Mouse (Mus musculus) megakaryocyte, adult 5-6 weeks (primary cell): Measurements from ENCODE around the gene Smim20. TPM values are rescaled to one million over a fixed set of nuclear protein-coding genes. Genes with fewer than 3 reads are reported as not detected.

Source experiments
- ATAC-seq: 2 replicates; pipeline ENCODE4 v1.8.0; 2016; ENCODE audit warnings: mild to moderate bottlenecking, inconsistent platforms; ENCODE audit not compliant: poor library complexity, severe bottlenecking
- total RNA-seq, 2 experiments: library from RNA; stranded (forward) in 1 of 2; stranded (reverse) in 1 of 2; fragments of 153-499, 151-499 nt in 1 of 2; fragments of 221-1000, 200-1000 nt in 1 of 2; gene quantifications; 2 replicates each; pipeline versions ENCODE4 v1.2.3 to v1.2.4; 2015 to 2017

The Smim20 gene
- total RNA-seq, 2 experiments from 2014 or later, result 55.5 to 71.7 TPM

DNA sequence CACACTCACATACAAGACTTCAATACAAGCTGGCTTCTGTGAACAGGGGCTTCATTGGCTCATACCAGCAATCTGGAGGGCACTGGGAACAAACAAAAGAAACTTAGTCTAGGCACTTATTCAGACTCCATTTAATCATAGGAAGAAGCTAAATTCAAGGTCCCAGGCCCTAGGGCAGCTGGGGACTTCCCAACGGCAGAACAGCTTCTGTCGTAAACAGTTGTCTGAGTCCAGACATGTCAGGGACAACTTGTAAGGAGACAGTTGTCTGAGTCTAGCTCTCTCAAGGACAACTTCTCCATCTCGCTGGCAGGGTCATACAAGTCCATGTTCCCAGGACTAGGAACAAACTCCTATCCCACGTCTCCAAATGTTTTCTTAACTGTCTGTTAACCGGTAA, 2.8 kb upstream of the Smim20 start:
- no peak for ATAC-seq

DNA sequence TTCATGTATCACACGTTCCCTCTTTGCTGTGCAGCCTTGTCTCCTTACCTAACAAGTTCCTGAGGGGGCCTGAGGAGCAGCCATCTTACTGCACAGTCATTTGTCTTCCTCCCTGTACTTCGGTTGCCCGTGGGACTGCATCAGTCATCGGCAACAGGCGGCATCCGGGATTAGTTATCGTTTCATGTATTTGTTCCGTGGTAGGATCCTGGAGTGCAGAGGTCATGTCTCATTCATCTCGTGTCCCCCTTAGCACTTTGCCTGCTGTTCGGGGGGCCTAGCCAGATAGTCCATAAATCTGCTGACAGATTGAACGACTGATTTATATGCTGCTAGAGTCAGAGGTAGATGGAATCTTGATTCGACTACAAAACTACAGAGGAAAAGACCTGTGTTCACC, 1.1 kb upstream of the Smim20 start:
- ATAC-seq, result no peak

DNA sequence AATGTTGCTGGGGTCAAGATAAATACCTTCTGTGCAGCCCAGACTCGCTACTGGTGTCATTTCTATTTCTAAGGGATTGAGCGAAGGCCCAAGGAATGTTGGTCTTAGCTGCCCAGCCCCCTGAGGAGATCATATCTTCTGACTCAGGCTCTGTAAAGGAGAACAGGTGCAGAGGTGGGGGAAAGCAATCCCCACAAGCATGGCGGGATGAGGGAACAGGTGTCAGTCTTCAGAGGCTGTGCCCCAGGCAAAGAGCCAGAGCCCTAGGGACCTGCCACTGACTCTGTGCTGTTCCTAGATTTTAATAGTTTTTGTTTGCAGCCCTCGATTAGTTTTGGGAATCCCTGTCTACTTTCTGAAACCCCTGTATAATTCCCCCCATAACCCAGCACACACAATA, 702 bp upstream of the Smim20 start:
- no peak for ATAC-seq

DNA sequence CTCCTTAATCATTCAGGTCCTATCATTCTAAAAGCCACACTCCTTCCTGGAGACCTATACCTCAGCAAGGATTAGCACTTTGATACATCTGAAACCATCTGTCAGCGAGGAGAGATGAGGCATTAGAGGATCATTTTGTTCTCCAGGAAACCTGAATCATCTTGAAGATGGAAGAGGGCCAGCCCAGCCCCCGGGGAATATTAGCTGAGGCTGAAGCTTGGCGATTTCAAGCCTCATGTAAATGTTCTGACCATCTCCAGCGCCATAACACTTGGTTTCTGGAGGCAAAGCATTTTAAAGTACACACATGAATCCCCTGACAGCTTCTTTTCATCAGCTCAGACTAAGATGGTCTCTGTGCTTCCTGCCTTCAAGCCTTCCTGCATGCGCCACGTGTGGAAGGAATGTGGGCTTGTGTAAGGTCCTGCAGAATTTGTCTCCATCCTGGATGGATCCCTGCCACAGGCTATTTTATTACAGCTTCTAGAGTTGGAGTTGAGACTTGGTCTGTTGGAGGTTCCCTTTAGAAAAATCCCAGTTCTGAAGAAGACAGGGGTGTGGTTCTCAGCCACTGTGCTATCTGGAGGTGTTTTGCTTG, 1.3 kb downstream of the Smim20 start:
- no peak for ATAC-seq

DNA sequence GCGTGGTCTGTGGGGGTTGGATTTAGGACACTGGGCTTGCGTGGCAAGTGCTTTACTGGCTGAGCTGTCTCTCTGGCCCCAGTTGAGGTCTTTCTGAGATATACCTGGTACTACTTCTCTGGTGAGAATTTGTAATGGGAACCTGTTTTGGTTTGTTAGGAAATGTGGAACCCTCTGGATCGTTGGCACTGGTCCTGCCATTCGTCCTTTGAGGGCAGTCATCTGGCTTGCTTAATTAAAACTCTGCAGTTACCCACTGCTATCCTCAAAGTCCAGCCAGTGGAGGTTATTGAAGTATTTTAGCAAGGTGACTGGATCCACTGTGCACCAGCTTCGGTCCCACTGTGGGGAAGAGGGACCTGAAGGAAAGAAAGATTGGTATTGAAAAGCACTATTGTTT, 2.9 kb downstream of the Smim20 start:
- no peak for ATAC-seq

DNA sequence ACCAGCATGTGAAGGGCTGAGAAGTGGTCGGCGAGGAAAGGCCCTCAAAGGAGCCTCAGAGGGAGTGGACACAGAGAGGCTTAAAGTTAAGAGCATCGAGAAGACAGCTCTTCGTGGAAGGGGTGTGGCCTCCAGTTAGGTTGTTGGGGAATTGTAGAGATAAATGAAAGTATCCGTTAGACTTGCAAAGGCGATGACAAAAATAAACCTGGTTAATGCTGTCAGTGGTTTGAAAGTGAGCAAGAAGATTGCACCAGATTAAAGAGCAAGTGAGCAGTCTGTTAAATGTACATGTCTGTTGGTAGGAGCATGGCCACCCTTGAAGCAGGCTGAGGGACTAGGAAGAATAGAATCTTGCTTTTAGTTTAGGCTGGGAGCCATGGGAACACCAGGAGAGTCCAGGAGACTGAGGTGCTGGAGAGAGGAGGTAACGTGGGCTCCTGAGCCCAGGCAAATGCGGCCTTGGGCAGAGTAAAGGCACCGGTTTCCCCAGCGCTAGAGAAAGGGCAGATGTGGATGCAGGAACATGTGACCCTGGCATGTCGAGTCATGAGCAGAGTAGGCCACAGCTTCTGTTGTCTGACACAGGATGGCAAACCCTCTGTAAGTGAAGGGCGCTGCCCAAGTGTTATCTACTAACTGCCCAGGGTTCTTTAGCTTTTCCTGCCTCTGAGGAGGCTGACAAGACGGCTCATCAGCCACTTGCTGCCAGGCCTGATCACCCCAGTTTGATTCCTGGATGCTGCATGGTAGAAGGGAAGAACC, 4.2 kb downstream of the Smim20 start:
- ATAC-seq, result no peak

DNA sequence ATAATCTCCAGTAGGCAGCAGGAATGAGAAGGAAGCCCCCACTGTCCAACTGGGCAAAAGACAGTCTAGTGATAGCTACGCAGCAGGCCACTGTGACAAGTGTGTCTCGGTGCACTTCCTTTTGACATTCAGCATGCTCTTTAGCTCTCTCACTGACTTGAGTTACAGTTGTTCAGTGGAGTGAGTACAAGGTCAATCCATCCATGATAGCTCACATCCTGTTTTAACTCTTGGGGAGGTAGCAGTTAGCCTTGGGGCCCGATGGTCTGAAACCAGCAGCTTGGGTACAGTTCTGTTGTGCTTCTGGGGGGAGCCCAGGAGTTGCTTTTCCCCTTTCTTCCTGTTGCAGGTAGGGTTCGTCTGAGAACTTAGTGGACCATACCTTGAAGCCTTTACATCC, 5.7 kb downstream of the Smim20 start:
- no peak for ATAC-seq

DNA sequence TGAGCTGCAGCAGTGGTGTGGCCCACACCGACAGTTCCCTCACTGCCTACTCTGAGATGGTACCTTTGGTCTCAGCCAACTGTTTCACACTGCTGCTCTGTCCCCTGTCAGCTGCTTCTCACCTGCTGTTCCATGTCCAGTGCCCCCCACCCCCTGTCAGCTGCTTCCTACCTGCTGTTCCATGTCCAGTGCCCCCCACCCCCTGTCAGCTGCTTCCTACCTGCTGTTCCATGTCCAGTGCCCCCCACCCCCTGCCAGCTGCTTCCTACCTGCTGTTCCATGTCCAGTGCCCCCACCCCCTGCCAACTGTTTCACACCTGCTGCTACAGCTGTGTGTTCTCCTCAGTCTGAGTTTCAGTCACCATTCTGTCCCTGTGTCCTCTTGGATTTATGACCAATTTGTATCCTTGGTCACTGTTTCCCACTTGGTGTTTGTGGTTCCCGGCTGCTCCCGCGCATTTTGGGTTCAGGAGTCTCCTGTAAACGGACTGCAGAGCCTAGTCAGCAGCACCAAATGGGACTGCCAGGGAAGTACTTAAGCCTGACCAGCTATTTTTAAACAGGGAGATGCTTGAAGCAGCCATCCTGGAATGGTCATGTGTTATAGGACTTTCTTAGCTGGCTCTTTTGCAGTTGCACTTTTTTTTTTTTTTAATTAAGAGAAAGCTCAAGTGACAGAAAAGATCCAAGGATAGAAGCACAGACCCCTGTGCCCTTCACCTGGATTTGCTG, 7.0 kb downstream of the Smim20 start:
- no peak for ATAC-seq

DNA sequence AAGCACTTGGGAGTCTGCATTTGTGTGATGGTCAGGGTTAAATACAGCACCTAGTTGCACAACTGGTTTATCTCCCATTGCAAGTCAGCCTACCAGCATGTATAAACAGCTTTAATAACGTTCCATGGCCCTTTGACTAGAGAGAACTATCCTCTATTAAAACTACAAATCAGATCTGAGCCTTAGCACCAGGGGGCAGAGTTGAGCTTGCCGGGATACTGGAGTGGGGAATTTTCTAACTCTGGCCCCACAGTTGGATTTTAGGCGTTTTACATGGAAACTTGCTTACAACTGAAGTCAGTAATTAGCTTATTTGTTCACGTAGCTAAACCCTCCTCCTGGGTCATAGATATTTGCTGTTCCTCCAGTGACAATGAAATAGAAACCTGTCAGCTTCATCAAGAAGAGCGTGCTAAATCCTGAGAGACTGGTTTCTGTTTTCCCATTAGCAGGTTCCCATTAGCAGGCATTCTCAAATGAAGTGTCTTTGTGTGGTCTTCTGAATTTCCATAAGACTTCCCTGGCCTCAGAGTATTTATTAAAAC, 8.0 kb downstream of the Smim20 start:
- ATAC-seq, result no peak

DNA sequence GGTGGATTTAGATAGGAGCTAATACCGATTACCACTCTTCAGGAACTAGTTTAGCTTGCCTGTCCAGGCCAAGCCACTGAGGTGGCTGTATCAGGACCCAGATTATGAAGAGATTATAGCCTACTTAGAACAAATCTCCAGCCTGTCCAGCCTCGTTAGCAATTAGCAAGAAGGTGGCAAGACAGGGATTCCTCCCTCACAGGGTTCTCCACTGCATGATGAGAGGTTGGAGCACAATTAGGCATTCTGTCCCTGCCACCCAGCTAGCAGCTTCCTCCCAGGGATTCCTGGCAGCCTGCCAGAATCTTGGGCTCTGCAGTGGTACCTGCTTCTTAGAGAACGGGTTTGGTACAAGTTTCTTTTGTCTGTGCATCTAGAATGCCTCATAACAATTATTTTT, 8.5 kb downstream of the Smim20 start:
- no peak for ATAC-seq

DNA sequence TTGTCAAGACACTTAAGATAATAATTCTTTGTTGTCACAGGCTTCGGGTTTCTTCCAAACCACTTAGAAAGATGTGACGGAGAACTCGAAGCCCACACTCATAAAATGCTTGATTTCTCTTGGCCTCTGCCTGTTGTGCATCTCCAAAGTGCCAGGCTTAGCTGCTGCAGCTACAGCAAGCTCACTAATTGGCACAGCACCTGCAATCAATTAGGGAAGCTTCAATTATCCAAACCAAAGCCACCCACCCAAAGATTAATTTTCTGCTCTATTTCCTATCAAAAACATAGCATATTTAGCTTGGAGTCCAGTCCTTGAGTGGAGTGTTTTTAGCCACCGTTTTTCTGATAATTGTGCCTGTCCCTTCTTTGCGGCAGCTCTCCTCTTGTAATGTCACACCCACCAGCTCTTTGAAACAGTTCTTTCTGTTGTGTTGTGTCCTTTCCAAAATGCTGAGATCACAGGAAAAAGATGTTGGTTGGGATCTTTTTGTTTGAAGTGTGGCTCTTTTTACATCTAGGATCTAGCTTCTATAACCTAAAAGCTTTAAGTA, 9.7 kb downstream of the Smim20 start:
- ATAC-seq, result no peak

DNA sequence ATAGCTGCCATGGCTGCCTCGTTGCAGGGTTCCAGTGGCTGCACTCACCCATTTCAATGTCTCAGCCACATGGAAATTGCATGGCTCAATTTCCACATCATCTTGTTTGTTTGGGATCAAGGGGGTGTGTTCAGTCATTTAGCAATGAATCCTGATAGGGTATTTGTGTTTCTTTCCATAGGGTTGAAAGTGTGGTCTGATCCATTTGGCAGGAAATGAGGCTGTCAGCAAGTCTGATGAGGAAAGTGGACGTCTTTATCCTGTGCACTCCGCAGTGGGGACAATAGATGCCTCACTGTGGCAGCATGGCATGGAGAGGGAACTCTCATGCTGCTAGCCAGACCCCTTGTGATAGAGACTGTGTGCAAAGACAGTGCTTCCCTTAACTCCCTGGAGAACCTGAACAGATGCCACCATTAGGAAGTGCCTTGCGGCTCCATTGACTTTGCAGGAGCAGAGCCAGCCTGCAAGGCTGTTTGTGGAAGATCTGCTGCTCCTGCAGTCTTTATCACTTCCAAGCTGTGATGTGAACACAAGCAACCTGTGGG, 10.9 kb downstream of the Smim20 start:
- no peak for ATAC-seq

DNA sequence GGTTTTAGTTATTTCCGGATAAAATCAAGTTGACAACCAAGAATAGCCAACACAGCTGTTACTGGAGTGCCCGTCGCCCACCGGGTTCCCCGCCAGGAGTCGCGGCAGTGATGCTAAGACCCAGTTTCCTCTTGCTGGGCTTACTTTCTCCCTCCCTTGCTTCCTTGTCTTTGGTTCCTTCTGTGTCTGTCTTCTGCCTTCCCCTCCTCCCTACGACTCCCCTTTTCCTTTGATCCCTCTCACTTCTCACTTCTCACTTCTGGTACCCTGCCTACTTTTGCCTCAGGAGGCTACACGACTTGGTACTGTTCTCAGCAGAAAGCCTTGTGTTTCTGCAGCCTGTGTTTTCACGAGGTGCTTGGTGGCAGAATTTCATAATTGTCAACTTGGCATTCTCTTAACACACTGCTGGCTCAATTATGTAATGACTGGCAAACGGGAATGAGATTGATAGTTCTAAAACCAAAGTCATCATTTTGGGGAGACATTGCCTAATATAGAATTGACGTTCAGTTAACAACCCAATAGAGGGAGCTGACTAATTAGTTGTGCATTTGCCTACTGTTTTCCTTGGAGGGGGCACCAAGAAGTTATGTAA, 12.4 kb downstream of the Smim20 start:
- ATAC-seq, result peak; percentile 48

DNA sequence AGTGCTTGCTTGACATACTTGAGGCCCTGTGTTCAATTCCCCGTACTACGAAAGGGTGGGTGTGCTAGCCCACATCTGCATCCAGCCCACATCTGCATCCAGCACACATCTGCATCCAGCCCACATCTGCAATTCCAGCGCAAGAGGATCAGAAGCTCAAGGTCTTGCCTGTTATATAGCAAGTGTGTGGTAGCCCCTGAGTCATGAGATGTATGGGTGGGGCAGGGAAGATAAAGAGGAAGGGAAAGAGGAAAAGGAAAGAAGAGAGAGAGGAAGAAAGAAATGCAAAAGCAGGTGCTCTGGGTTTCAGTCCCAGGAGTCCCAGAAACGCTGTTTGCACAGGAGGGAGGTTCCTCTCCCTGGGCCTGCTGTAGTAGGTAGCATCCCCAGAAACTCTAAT, 15.6 kb downstream of the Smim20 start:
- ATAC-seq, result peak; percentile 52

DNA sequence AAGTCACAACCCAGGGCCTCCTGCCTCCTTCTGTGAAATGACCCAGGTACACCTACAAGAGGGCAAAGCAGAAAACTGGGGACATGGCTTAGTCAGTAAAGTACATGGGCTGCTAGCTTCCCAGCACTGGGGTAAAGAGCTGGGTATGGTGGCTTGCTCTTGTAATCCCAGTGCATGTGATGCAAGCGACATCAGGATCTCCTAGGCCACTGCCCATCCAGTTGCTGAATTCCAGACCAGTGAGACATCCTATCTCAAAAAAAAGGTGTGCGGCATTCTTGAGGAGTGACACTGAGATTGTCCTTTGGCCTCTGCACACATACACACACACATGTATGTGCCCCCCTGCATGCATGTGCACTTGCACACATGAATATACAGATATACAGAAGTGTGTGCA, 19.5 kb downstream of the Smim20 start:
- ATAC-seq, result no peak

DNA sequence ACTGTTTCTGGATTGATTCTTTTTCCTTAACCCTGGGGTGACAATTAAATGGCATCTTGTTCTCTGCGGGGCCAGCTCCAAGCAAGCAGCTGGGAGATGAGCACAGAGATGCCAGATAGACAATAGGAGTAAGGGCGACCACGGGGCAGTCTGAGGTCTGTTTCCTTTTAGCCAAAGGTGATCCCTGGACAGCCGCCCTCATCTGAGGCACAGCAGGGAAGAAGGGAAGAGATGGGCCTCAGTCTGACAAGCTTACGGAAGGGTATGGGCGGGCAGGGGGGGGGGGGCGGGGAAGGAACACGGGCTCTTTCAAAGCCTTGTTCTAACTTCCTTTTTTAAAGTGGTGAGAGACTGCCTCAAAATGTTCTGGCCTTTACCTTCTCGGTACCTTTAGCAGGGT, 22.6 kb downstream of the Smim20 start:
- peak; percentile 47; the same call in 1 of the 2 replicates for ATAC-seq

DNA sequence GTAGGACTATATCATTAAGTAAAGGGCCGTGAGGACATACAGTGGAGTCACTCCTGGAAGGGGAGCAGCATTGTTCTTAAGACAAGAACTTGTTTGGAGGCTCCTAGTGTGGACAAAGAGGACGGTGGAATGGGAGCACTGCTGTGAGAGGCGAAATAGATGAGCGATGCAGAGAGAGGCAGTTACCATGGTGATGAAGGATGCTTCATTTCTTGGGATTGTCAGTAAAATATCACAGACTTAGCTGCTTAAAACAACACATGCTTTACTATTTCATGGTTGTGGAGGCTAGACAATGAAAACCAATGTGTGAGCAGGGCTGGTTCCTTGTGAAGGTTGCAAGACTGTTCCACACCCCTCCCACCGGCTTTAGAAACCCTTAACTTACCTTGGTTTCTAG, 27.7 kb downstream of the Smim20 start:
- no peak for ATAC-seq

DNA sequence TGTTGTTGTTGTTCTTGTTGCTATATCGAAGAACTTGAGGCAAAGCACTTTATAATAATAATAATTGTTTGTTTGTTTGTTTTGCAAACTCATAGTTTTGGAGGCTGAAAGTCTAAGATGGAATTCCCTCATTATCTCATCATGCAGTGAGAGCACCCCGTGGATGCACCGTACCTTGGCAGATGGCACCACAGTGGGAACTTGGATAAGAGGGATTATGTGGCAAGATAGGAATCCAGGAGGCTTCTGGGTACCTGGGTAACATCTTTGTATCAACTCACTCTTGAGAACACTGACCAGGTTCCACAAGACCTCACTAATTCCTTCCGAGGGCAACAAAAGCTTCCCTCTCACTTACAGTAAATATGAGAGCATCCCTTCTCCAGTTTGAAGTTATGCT, 30.1 kb downstream of the Smim20 start:
- no peak for ATAC-seq

DNA sequence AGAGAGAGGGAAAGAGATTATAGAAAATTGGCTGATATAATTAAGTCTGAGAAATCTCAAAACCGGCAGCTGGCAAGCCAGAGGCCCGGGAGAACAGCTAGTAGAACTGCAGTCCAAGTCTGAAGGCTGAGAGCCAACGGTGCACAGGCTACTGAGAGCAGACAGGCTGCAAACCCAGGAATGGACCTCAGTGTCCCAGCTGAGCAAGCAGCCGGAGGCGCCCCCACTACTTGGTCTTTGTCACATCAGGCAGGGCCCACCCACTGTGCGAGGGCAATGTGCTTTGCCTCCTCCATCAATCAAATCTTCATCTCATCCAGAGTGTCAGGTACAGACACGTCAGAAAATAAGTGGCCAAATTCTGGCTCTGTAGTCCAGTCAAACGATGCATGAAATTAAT, 34.6 kb downstream of the Smim20 start:
- ATAC-seq, result no peak

DNA sequence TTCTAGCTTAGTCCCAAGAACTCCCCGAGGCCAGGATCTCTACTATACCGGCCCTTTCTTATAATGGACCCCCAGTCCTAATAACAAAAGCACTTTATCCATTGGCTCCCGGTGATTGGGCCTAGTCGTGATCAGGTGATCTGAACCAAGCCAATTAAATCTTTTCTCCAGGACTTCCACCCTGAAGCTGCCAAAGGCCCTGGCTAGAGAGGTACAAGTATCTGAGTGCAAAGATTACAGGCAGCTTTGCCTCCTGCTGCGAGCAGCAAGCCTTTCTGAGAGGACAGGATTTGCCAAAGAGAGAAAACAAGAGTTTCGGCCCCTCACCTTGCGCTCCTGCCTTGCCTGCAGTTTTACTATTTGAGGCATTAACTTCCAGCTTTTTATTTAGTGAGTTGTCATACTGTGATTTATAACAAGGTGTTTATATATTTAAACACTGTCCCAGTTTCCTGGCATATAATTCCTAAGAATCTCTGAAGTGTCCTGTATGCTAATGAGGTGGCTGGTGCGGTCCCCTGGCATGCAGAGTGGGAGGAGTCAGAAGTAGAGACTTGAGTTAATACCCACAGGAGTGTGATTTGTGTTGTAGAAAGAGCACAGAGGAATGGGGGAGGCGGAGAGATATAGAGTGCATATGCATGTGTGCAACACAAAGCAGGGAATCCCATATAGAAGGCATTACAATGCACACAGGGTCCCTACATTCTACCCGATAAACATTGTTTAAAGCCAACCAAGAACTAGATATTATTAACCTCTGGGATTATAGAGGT, 36.2 kb downstream of the Smim20 start:
- ATAC-seq, result no peak
